In the genomic region with DNA sequence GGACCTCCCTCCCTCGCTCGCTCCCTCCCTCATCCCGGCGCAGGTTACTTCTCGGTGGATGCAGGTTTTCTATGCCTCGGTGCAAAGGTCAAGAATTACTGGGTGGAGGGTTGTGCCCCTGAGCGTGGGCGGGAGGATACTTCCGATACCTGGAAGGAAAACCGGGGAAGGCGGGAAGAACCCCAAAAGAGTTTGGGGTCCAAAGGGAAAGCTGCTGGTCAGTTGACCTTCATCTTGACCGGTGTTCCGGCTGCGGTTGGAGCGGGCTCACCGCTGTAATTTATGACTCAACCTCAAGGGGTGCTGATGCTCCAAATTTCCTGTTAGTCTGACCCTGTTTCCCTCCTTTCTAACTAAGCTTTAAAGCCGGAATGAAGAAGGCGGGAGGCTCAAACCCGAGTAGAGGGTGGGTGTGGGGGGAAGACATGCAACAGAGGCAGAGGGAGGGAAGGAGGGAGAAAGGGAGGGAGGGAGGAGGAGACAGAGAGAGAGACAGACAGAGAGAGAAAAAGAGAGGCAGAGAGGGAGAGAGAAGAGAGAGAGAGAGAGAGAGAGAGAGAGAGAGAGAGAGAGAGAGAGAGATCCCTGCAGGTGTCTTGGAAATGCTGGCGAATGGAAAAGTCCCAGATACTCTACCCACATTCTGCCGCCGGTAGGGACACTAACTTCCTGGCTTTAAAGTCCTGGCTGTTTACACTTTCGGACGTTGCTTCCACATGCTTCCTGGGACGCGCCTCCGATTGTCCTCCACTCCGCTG, we compare ENCODE assay signal across 8 mouse cellular contexts. TPM values are rescaled to one million over a fixed set of nuclear protein-coding genes. Genes with fewer than 3 reads are reported as not detected.
DNase-seq lines count a peak whose midpoint lies in the region; ATAC-seq and TF ChIP-seq lines count a peak whose summit lies in the region.

No protein-coding gene starts in this region.

- no peaks in the 10 kb centered on the region for H3K4me1 ChIP-seq in bone marrow, adult 2 months (ENCODE audit: control insufficient read depth, insufficient read depth, low read length)
- H3K4me1 ChIP-seq in forebrain, embryonic 10.5 days: peaks cover 42% of the 10 kb centered on the region
- peaks cover 18% of the 10 kb centered on the region for H3K4me1 ChIP-seq in hindbrain, embryonic 16.5 days (ENCODE audit: control insufficient read depth, insufficient read depth, low read depth, low read length)
- peaks cover 10% of the 10 kb centered on the region for H3K4me1 ChIP-seq in liver, embryonic 11.5 days (replicated peaks; ENCODE audit: control insufficient read depth, insufficient read depth, low read length)
- no peaks in the 10 kb centered on the region; the same call in 1 of the 2 replicates for H3K4me1 ChIP-seq in midbrain, postnatal 0 days (ENCODE audit: insufficient read depth, low read length)

- H3K36me3 ChIP-seq in forebrain, embryonic 10.5 days (replicated peaks): no peaks in the 10 kb centered on the region
- H3K36me3 ChIP-seq in hindbrain, embryonic 16.5 days (ENCODE audit: control insufficient read depth, insufficient read depth, low read length): no peaks in the 10 kb centered on the region
- H3K36me3 ChIP-seq in liver, embryonic 11.5 days (ENCODE audit: control insufficient read depth, insufficient read depth, low read length): no peaks in the 10 kb centered on the region
- H3K36me3 ChIP-seq in midbrain, postnatal 0 days (ENCODE audit: insufficient read depth, low read length): no peaks in the 10 kb centered on the region

- under 1% methylated on average over 28 of the region's 28 CpGs for WGBS in bone marrow, adult 2 months
- WGBS in forebrain, embryonic 10.5 days: under 1% methylated on average over 28 of the region's 28 CpGs
- WGBS in hindbrain, embryonic 16.5 days: under 1% methylated on average over 28 of the region's 28 CpGs
- 1% methylated on average over 28 of the region's 28 CpGs for WGBS in liver, embryonic 11.5 days
- under 1% methylated on average over 28 of the region's 28 CpGs for WGBS in midbrain, postnatal 0 days

- 0 out of 2 replicates have a peak, but pooled peaks have one; percentile 9 for ATAC-seq in hindbrain, embryonic 16.5 days
- no peak for ATAC-seq in liver, embryonic 11.5 days (replicated peaks; ENCODE audit: low FRiP score)
- ATAC-seq in midbrain, postnatal 0 days (ENCODE audit: low FRiP score): no peak
- ATAC-seq in erythroid progenitor cell, adult 5-6 weeks (replicated peaks; ENCODE audit: low FRiP score, poor library complexity, severe bottlenecking): no peak

- no peaks in the 10 kb centered on the region for H3K9me3 ChIP-seq in forebrain, embryonic 10.5 days
- no peaks in the 10 kb centered on the region for H3K9me3 ChIP-seq in hindbrain, embryonic 16.5 days (ENCODE audit: control insufficient read depth, low read length)
- H3K9me3 ChIP-seq in liver, embryonic 11.5 days (ENCODE audit: control insufficient read depth, low read length): no peaks in the 10 kb centered on the region
- no peaks in the 10 kb centered on the region for H3K9me3 ChIP-seq in midbrain, postnatal 0 days (ENCODE audit: low read length)

- peak overlapping the region; percentile 15 for H3K4me3 ChIP-seq in bone marrow, adult 2 months (replicated peaks; ENCODE audit: control insufficient read depth, low read depth, low read length)
- peak overlapping the region; percentile 48 for H3K4me3 ChIP-seq in forebrain, embryonic 10.5 days
- H3K4me3 ChIP-seq in hindbrain, embryonic 16.5 days (ENCODE audit: low read length): peak overlapping the region; percentile 33
- H3K4me3 ChIP-seq in liver, embryonic 11.5 days (ENCODE audit: low read depth, low read length): peak overlapping the region; percentile 35
- peak overlapping the region; percentile 22 for H3K4me3 ChIP-seq in midbrain, postnatal 0 days (ENCODE audit: low read depth, low read length)

- peaks cover 82% of the 10 kb centered on the region for H3K27me3 ChIP-seq in forebrain, embryonic 10.5 days (ENCODE audit: poor library complexity, severe bottlenecking)
- peaks cover 28% of the 10 kb centered on the region for H3K27me3 ChIP-seq in hindbrain, embryonic 16.5 days (replicated peaks; ENCODE audit: control insufficient read depth, insufficient read depth, low read length)
- H3K27me3 ChIP-seq in liver, embryonic 11.5 days (replicated peaks; ENCODE audit: control insufficient read depth, insufficient read depth, low read length): peaks cover 67% of the 10 kb centered on the region
- peaks cover 43% of the 10 kb centered on the region for H3K27me3 ChIP-seq in midbrain, postnatal 0 days (ENCODE audit: insufficient read depth, low read length)

- intact Hi-C loops in heart, postnatal 25 days (cut with DNase I): loop anchor here (10.0 kb wide), 1 partner anchor 324 kb away; no protein-coding TSS in a partner anchor

- peak overlapping the region; percentile 57 for H3K4me2 ChIP-seq in hindbrain, embryonic 16.5 days (ENCODE audit: low read length)
- H3K4me2 ChIP-seq in liver, embryonic 11.5 days: peak overlapping the region; percentile 65
- peak overlapping the region; percentile 39 for H3K4me2 ChIP-seq in midbrain, postnatal 0 days (ENCODE audit: low read depth, low read length, poor library complexity, severe bottlenecking)

- no peak overlapping the region for H3K9ac ChIP-seq in hindbrain, embryonic 16.5 days (ENCODE audit: low read depth, low read length)
- H3K9ac ChIP-seq in liver, embryonic 11.5 days (ENCODE audit: low read depth, low read length): no peak overlapping the region
- H3K9ac ChIP-seq in midbrain, postnatal 0 days (replicated peaks; ENCODE audit: low read length, poor library complexity, severe bottlenecking): no peak overlapping the region

- peak; percentile 10; the same call in 1 of the 2 replicates for TF ChIP-seq CTCF in bone marrow, adult 2 months (IDR thresholded peaks at IDR 0.05; ENCODE audit: control insufficient read depth, insufficient read depth, low read length)
- peak; percentile 59 for TF ChIP-seq CTCF in midbrain, postnatal 0 days (IDR thresholded peaks at IDR 0.05)

- no peak for TF ChIP-seq POLR2A in bone marrow, adult 2 months (IDR thresholded peaks at IDR 0.05; ENCODE audit: borderline replicate concordance, control insufficient read depth, low read depth, low read length)

- DNase-seq in heart, adult 11 months: peak; percentile 93
- DNase-seq in heart, postnatal 25 days (ENCODE audit: low spot score): no peak
- peak; percentile 72 for DNase-seq in forebrain, embryonic 10.5 days (ENCODE audit: extremely low spot score, low spot score)
- DNase-seq in liver, embryonic 11.5 days (ENCODE audit: low spot score): peak; percentile 64
- peak; percentile 56 for DNase-seq in midbrain, postnatal 0 days (ENCODE audit: low spot score)

- no peak overlapping the region for H3K27ac ChIP-seq in bone marrow, adult 2 months (ENCODE audit: control insufficient read depth, insufficient read depth, low read depth, low read length, poor library complexity)
- peak overlapping the region; percentile 30; the same call in 1 of the 2 replicates for H3K27ac ChIP-seq in forebrain, embryonic 10.5 days
- H3K27ac ChIP-seq in hindbrain, embryonic 16.5 days (ENCODE audit: low read depth, low read length): no peak overlapping the region
- no peak overlapping the region for H3K27ac ChIP-seq in liver, embryonic 11.5 days (ENCODE audit: low read depth, low read length)
- no peak overlapping the region for H3K27ac ChIP-seq in midbrain, postnatal 0 days (ENCODE audit: low read depth, low read length)

RNA-seq across cellular contexts. Expression of gene Eomes, which starts 10.3 kb away (rescaled TPM):
- total RNA-seq in heart, postnatal 25 days (2021): not detected
- 0.49 and 0.85 TPM in 2 replicates for polyA plus RNA-seq in bone marrow, adult 2 months (2011; ENCODE audit: insufficient read depth, insufficient read length, low replicate concordance, missing spikeins)
- 6.2 and 7.7 TPM in 2 replicates for polyA plus RNA-seq in forebrain, embryonic 10.5 days (2016; fragmentation: Nextera tagmentation; extraction: Ambion mirVana)
- 1.9 and 3.1 TPM in 2 replicates for polyA plus RNA-seq in hindbrain, embryonic 16.5 days (2015; fragmentation: Nextera tagmentation; extraction: Ambion mirVana)
- polyA plus RNA-seq in liver, embryonic 11.5 days (2014; fragmentation: Nextera tagmentation; extraction: Ambion mirVana): not detected in 2 replicates
- 0.90 and 2.2 TPM in 2 replicates for total RNA-seq in midbrain, postnatal 0 days (2014; rRNA removed)
- 0.15 and 0.19 TPM in 2 replicates for polyA plus RNA-seq in midbrain, postnatal 0 days (2015; fragmentation: Nextera tagmentation; extraction: Ambion mirVana)
- 1.3 and 2.2 TPM in 2 replicates for total RNA-seq in erythroid progenitor cell, adult 5-6 weeks (2015; ENCODE audit: low replicate concordance)
- total RNA-seq in erythroid progenitor cell, adult 5-6 weeks (2017; ENCODE audit: low replicate concordance): 0.30 TPM in 1 of 2 replicates, not detected in the other

RNA-seq across cellular contexts. Expression of gene Golga4, which starts 17.8 kb away (rescaled TPM):
- 100 to 1,000 TPM; 257 to 283 TPM for total RNA-seq in heart, postnatal 25 days (2021)
- 26.7 and 47.1 TPM in 2 replicates for polyA plus RNA-seq in bone marrow, adult 2 months (2011; ENCODE audit: insufficient read depth, insufficient read length, low replicate concordance, missing spikeins)
- polyA plus RNA-seq in forebrain, embryonic 10.5 days (2016; fragmentation: Nextera tagmentation; extraction: Ambion mirVana): 40.0 and 42.1 TPM in 2 replicates
- polyA plus RNA-seq in hindbrain, embryonic 16.5 days (2015; fragmentation: Nextera tagmentation; extraction: Ambion mirVana): 36.5 and 38.9 TPM in 2 replicates
- 39.5 and 42.9 TPM in 2 replicates for polyA plus RNA-seq in liver, embryonic 11.5 days (2014; fragmentation: Nextera tagmentation; extraction: Ambion mirVana)
- 34.5 and 57.9 TPM in 2 replicates for total RNA-seq in midbrain, postnatal 0 days (2014; rRNA removed)
- polyA plus RNA-seq in midbrain, postnatal 0 days (2015; fragmentation: Nextera tagmentation; extraction: Ambion mirVana): 21.0 and 26.2 TPM in 2 replicates
- 21.8 and 25.2 TPM in 2 replicates for total RNA-seq in erythroid progenitor cell, adult 5-6 weeks (2015; ENCODE audit: low replicate concordance)
- total RNA-seq in erythroid progenitor cell, adult 5-6 weeks (2017; ENCODE audit: low replicate concordance): 38.1 and 42.6 TPM in 2 replicates
